Mouse (Mus musculus) retina, embryonic 14.5 days (tissue): ENCODE measurements around the gene Elp4.

Experiments used
- DNase-seq: peaks from one replicate; pipeline ENCODE4 v3.0.0-alpha.2; 2015; ENCODE audit warnings: low spot score

Gene Elp4

DNA sequence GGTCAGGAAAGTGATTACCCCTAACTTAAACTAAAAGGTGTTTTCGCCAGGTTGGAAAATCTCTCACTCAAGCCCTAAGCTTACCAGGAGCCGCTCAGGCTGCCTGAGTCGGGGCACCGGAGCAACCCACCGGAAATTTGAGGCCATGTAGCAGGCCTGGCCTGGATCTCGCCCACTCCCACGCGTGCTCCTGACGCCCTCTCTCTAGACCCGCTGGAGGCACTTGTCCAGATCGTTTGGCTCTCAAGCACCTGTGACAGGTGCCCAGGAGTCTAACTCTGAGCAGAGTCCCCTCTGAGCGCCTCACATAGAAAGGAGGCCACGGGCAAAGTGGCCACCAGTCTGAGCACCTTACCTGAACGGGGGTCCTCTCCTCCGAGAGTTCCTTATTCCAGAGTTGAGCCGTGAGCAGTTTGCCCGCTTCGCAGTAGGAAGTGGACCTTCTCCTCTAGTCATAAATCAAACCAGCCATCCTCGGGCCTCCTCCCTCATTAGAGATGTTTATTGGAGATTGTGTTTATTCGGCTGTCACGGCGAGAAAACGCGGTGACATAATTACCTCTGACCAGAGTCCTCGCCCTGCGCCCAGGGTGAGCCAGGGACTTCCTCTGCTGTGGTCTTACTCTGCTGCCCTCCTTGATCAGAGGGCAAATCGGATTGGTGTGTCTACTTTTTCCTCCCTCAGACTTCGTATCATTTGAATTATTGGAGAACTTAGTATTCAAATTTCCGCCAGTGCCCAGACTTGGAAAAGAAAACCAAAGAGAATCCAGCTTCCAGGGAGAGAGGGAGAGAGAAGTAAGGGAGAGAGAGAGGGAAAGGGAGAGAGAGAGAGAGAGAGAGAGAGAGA, 234.3 kb downstream of the Elp4 start:
- peak; percentile 73 for DNase-seq

GRCm38 (mm10) chr2:105669371-105669861, 234.9 kb downstream of the Elp4 start:
- peak; percentile 55 for DNase-seq

DNA sequence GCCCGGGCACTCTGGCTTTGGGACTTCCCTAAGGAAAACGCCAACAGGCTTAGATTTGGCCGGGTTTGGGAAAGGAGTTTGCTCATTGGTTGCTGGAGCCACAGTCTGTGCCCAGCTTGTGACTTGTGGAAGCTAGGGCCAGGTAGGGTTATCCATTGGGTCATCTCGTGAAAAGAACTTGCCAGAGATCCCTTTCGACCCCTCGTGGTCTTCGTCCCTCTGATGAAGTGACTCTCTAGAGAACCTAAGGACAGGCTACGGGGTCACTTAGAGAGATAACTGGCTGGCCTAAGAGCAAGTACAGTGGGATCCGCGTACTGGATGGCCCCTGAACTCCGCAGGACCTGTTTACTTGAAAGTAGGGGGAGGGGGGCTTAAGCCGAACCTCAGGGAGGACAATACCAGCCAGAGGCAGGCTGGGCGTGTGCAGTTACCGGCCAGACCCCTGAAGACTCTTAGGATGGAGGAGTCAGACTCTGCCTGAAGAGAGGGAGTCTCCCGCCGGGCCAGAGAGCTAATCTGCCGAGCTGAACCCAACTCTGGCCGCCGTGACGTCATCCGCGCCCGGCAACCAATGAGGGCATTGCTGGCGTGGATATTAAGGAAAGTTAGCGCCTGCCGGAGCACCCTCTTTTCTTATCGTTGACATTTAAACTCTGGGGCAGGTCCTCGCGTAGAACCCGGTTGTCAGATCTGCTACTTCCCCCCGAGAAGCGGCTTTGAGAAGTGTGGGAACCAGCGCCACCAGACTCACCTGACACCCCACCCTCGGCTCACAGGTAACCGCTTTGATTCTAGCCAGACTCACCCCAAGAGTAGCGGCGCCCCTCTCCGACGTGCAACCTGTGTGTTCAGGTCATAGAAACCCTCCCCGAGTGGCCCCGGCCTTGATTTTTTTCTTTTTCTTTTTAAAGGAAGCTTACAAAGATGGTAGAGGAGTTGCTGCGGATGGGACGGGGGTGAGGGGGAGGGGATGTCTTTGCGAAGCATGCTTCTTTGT, 235.8 kb downstream of the Elp4 start, which contains the start of gene Pax6:
Pax6 (plus strand) TSS at position 630 of the 1,000 bp plus-strand sequence.
- peak; percentile 87 for DNase-seq

GRCm38 (mm10) chr2:105667626-105667950, 236.8 kb downstream of the Elp4 start:
- peak; percentile 57 for DNase-seq

GRCm38 (mm10) chr2:105666763-105667625, 237.4 kb downstream of the Elp4 start:
- peak; percentile 72 for DNase-seq

- peak; percentile 46 for DNase-seq
Measured at GRCm38 (mm10) chr2:105666331-105666730, 238.0 kb downstream of the Elp4 start.

- DNase-seq = no peak
Measured at GRCm38 (mm10) chr2:105665491-105666250, 238.7 kb downstream of the Elp4 start.

- DNase-seq = peak; percentile 75
Measured at GRCm38 (mm10) chr2:105664996-105665395, 239.4 kb downstream of the Elp4 start.

GRCm38 (mm10) chr2:105663101-105663511, 241.3 kb downstream of the Elp4 start:
- peak; percentile 38 for DNase-seq

DNA sequence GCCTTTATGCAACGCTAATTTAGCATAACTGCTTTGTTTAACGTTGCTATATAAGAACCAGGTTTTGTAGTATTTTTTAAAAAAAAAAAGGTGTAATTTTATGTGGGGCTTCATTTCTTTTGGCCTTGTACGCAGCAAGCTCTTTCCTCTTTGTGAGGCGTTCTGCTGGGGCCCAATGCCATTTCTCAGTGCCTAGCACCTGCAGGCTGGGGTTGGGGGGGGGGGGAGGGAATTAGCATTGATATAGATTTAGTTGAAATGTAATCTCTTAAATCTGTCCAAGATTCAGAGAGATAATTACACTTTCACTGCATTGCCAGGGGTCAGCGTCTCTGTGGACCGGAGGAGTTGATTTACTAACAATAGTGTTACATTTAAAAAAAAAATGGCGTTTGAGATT, 241.8 kb downstream of the Elp4 start:
- DNase-seq = no peak

GRCm38 (mm10) chr2:105662121-105662520, 242.2 kb downstream of the Elp4 start:
- no peak for DNase-seq

- DNase-seq = peak; percentile 76
Measured at GRCm38 (mm10) chr2:105661623-105662066, 242.7 kb downstream of the Elp4 start.

DNA sequence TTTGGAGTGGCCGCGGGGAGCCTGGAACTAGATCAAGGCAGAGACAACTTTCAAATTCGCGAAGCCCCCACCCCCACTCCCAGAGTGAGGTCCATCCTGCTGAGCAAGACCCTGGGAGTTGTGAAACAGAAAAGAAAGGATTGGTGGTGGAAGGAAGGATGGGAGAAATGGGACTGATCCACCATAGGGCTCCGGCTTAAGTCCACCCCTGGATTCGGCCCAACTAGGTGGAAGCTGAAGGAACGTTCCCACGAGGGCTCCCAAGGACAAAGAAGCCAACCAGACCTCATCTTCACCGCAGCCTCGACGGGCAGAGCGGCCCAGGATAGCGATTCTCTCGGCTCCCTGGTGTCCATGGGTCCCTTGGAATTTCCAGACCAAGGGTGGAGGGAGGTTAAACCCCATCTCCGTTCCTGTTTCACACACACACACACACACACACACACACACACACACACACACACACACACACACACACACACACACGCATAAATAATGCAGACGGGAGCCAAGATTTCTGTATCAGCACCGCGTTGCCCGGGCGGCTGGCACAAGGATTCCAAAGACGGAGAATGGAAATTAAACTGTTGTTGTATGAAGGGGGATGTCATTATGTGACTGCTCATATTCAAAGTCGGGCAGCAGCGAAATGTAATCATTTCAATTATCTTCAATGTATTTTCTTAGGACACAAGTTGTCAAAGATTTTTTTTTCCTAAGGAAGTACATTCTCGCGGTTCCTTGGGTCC, 243.3 kb downstream of the Elp4 start:
- DNase-seq = peak; percentile 73

GRCm38 (mm10) chr2:105659926-105660873, 244.2 kb downstream of the Elp4 start:
- DNase-seq = peak; percentile 94

DNA sequence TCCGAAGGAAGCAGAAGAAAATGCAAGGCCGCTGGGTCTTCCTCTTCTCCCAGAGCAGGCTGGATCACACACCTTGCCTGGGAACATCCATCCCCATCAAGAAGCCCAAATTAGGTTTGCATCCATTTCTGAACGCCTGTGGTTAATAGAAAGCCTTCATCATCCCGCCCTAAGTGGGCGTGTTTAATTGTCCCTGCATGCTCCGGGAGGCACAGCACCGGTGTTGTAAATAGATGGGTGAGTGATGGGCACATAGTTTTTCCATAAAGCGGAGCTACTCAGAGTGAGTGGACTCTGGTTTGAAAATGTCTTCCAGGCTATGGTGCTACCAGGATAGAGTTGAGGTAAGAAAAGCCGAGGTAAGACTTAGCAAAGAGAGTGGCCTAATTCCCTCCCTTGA, 245.0 kb downstream of the Elp4 start:
- peak; percentile 67 for DNase-seq

DNA sequence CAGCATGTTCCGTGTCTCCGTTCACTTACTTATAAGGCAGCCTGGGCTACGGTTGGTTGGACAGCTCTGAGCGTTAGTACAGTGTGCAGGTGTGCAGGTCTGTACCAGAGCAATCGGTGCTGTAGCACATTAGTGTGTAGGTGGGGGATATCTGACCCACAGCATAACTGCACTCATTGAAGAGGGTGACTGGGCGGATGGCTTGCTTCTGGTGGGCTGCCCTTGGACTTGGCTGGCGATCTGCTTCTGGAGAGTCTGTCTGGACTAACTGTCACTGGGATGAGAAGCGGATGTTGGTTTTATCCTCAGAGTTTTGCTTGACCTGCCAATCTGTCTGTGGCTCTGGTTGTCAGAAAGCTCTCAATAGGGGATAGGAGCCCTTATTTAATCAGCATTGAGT, 247.9 kb downstream of the Elp4 start:
- DNase-seq = no peak
